Mouse (Mus musculus) embryonic fibroblast, embryonic 13.5 days (primary cell): Measurements from ENCODE around the gene Spred2.

Experiments used
- CTCF ChIP-seq: IDR thresholded peaks from 2 replicates; pipeline ENCODE4 v1.5.1; 2011; ENCODE audit warnings: mild to moderate bottlenecking, control low read depth, low read length, moderate library complexity, borderline replicate concordance; ENCODE audit not compliant: insufficient read depth
- POLR2A ChIP-seq: IDR thresholded peaks from 2 replicates; pipeline ENCODE4 v1.6.1; 2011; ENCODE audit warnings: low read depth, mild to moderate bottlenecking, control low read depth, low read length, moderate library complexity

- TF ChIP-seq POLR2A: no peak
- no peak for TF ChIP-seq CTCF
These were observed 69.6 kb downstream of the Spred2 start for GRCm38 (mm10) chr11:19993753-19994152.
